Mouse (Mus musculus) kidney, adult 2 months (tissue): ENCODE results near the gene Kif21b. TPM values are rescaled to one million over a fixed set of nuclear protein-coding genes. Genes with fewer than 3 reads are reported as not detected.

Experiments
- DNase-seq: peaks from one replicate; pipeline ENCODE4 v3.0.0; 2021
- H3K27ac ChIP-seq: fragments of 200-500 bp; 2 replicates; pipeline ENCODE4 v1.5.1; 2012; ENCODE audit warnings: low read depth, low read length, control low read depth, inconsistent platforms; ENCODE audit not compliant: insufficient read depth
- H3K27me3 ChIP-seq: fragments of 200-500 bp; replicated peaks from 2 replicates; pipeline ENCODE4 v1.6.1; 2012; ENCODE audit warnings: mild to moderate bottlenecking, moderate library complexity, low read length, inconsistent platforms; ENCODE audit not compliant: control insufficient read depth, insufficient read depth
- H3K36me3 ChIP-seq: fragments of 200-500 bp; 2 replicates; pipeline ENCODE4 v1.6.1; 2012; ENCODE audit warnings: mild to moderate bottlenecking, moderate library complexity, low read length, inconsistent platforms; ENCODE audit not compliant: control insufficient read depth, insufficient read depth
- H3K4me1 ChIP-seq: fragments of 200-500 bp; 2 replicates; pipeline ENCODE4 v1.6.1; 2011; ENCODE audit warnings: low read length; ENCODE audit not compliant: control insufficient read depth, insufficient read depth
- H3K4me3 ChIP-seq: fragments of 200-500 bp; 2 replicates; pipeline ENCODE4 v1.5.1; 2011; ENCODE audit warnings: mild to moderate bottlenecking, low read depth, low read length, control low read depth; ENCODE audit not compliant: insufficient read depth
- CTCF ChIP-seq: fragments of 200-500 bp; conservative IDR thresholded peaks from 2 replicates; pipeline ENCODE4 v1.5.1; 2011; ENCODE audit warnings: low read depth, mild to moderate bottlenecking, control low read depth, low read length, moderate library complexity, mixed read lengths; ENCODE audit not compliant: insufficient read depth, insufficient read length
- POLR2A ChIP-seq: fragments of 200-500 bp; IDR thresholded peaks from one replicate; pipeline ENCODE4 v1.6.1; 2011; ENCODE audit warnings: low read depth, low read length, control low read depth
- WGBS: fragments of 180-500 bp; shearing (Covaris S2); methylation state at CpG from one replicate; pipeline ENCODE4 v1.1.7; 2018; 5-methylcytosine and 5-hydroxymethylcytosine counted together
- polyA plus RNA-seq: library from polyadenylated mRNA; depleted of rRNA; stranded (reverse); fragments of >200 nt; gene quantifications from 2 replicates; pipeline ENCODE4 v1.2.3, GENCODE M21; 2012

The Kif21b gene
- polyA plus RNA-seq, 1 experiment, result 4.2 TPM

GRCm38 (mm10) chr1:136159830-136160229, 28.6 kb downstream of the Kif21b start:
- DNase-seq, result no peak
- Histone ChIP-seq H3K27me3 (no peaks in the 10 kb centered on the region), H3K4me3 (no peak overlapping the region), H3K36me3 (no peaks in the 10 kb centered on the region), H3K4me1 (no peaks in the 10 kb centered on the region), H3K27ac (no peak overlapping the region)
- WGBS, result 60% methylated on average over 12 of the region's 12 CpGs
- TF ChIP-seq POLR2A, result no peak
- no peak for TF ChIP-seq CTCF

- H3K27me3 ChIP-seq, result no peaks in the 10 kb centered on the region
- no peak for DNase-seq
- H3K4me1 ChIP-seq, result no peaks in the 10 kb centered on the region
- no peak for TF ChIP-seq CTCF
- no peak for TF ChIP-seq POLR2A
- H3K36me3 ChIP-seq, result no peaks in the 10 kb centered on the region
- 90% methylated on average over 12 of the region's 12 CpGs for WGBS
- no peak overlapping the region for H3K27ac ChIP-seq
- H3K4me3 ChIP-seq, result no peak overlapping the region
Observed at GRCm38 (mm10) chr1:136160297-136160696, 29.1 kb downstream of the Kif21b start.

GRCm38 (mm10) chr1:136160930-136161329, 29.7 kb downstream of the Kif21b start:
- 85% methylated on average over 6 of the region's 6 CpGs for WGBS

GRCm38 (mm10) chr1:136161333-136161921, 30.2 kb downstream of the Kif21b start:
- WGBS, result 94% methylated on average over 7 of the region's 7 CpGs
- H3K4me3 ChIP-seq, result no peak overlapping the region
- TF ChIP-seq POLR2A, result no peak
- TF ChIP-seq CTCF, result no peak
- DNase-seq, result no peak
- no peaks in the 10 kb centered on the region for H3K36me3 ChIP-seq
- no peaks in the 10 kb centered on the region for H3K27me3 ChIP-seq
- H3K4me1 ChIP-seq, result no peaks in the 10 kb centered on the region
- H3K27ac ChIP-seq, result no peak overlapping the region

More at GRCm38 (mm10) chr1:136160930-136161329, 29.7 kb downstream of the Kif21b start:
- Histone ChIP-seq H3K27me3 (no peaks in the 10 kb centered on the region), H3K27ac (no peak overlapping the region), H3K4me1 (no peaks in the 10 kb centered on the region), H3K36me3 (no peaks in the 10 kb centered on the region), H3K4me3 (no peak overlapping the region)
- TF ChIP-seq CTCF (no peak), POLR2A (no peak)
- no peak for DNase-seq

- TF ChIP-seq POLR2A, result no peak
- no peak for TF ChIP-seq CTCF
- Histone ChIP-seq H3K4me3 (no peak overlapping the region), H3K27ac (no peak overlapping the region), H3K27me3 (no peaks in the 10 kb centered on the region), H3K36me3 (no peaks in the 10 kb centered on the region), H3K4me1 (no peaks in the 10 kb centered on the region)
- DNase-seq, result no peak
- WGBS, result 89% methylated on average over 2 of the region's 2 CpGs
Observed at GRCm38 (mm10) chr1:136165436-136165835, 34.2 kb downstream of the Kif21b start.

GRCm38 (mm10) chr1:136167657-136168056, 36.5 kb downstream of the Kif21b start:
- WGBS, result 68% methylated on average over 8 of the region's 8 CpGs
- DNase-seq, result peak; percentile 33
- Histone ChIP-seq H3K36me3 (no peaks in the 10 kb centered on the region), H3K27me3 (no peaks in the 10 kb centered on the region), H3K4me3 (no peak overlapping the region), H3K27ac (no peak overlapping the region), H3K4me1 (no peaks in the 10 kb centered on the region)
- TF ChIP-seq CTCF, result peak; percentile 66
- TF ChIP-seq POLR2A, result no peak

GRCm38 (mm10) chr1:136170109-136170508, 38.9 kb downstream of the Kif21b start:
- TF ChIP-seq POLR2A, result no peak
- TF ChIP-seq CTCF, result peak; percentile 98
- peak; percentile 84 for DNase-seq
- WGBS, result 3% methylated on average over 5 of the region's 5 CpGs

More at GRCm38 (mm10) chr1:136170109-136170508, 38.9 kb downstream of the Kif21b start:
- Histone ChIP-seq H3K4me3 (no peak overlapping the region), H3K27me3 (no peaks in the 10 kb centered on the region), H3K4me1 (0 out of 2 replicates have a peak, but pooled peaks cover 3% of the 10 kb centered on the region), H3K27ac (no peak overlapping the region), H3K36me3 (no peaks in the 10 kb centered on the region)
